Mouse (Mus musculus): ENCODE measurements around the gene Slc2a10. TPM values are rescaled to one million over a fixed set of nuclear protein-coding genes. Genes with fewer than 3 reads are reported as not detected.
"Not testable (repeated sequence)": the region's sequence is repeated elsewhere in the genome, so short reads cannot be mapped to it uniquely, and the experiment has no call there.

Slc2a10 gene
- total RNA-seq, 2 experiments from 2014 or later: 1.2 TPM

DNA sequence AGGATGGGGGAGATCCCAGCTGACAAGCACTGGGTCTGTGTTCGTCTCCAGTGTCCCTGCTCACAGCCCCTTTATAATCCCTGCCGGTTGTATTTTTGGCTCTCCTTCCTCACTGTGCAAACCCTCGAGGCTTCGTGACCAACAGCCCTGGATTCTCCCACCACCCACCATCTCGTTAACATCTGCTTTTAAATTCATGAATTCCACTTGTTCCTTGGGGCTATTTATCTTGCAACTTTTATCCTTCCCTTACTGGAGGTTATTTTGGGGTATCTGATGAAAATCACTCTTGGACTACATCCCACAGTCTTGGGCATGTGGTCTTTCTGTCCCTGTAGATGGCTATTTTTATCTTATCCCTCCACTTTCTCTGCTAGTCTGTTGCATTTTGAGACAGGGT is 6.9 kb downstream of the Slc2a10 start:
- intact Hi-C loops (cut with DNase I): no loop called here
- Histone ChIP-seq H3K4me3 (no peak overlapping the region), H3K27ac (peak overlapping the region; percentile 81)
- DNase-seq (ENCODE audit: extremely low spot score in 1 of 2, low spot score in 2 of 2): no peak
- TF ChIP-seq CTCF (IDR thresholded peaks at IDR 0.05): no peak

DNA sequence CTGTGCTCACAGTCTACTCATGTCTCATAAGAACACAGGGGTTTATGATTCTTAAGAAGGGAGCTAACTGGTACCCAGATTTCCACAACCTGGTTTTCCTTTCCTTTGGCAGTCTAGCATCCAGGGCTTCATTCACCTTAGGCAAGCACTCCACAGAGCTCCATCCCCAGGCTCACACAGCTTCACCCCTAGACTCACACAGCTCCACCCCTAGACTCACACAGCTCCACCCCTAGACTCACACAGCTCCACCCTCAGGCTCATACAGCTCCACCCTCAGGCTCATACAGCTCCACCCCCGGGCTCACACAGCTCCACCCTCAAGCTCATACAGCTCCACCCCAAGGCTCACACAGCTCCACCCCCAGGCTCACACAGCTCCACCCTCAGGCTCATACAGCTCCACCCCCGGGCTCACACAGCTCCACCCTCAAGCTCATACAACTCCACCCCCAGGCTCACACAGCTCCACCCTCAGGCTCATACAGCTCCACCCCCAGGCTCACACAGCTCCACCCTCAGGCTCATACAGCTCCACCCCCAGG is 7.4 kb downstream of the Slc2a10 start:
- H3K4me3 ChIP-seq; intact Hi-C loops (cut with DNase I); DNase-seq (ENCODE audit: extremely low spot score in 1 of 2, low spot score in 2 of 2): not testable (repeated sequence)
- peak overlapping the region; percentile 81 for H3K27ac ChIP-seq

DNA sequence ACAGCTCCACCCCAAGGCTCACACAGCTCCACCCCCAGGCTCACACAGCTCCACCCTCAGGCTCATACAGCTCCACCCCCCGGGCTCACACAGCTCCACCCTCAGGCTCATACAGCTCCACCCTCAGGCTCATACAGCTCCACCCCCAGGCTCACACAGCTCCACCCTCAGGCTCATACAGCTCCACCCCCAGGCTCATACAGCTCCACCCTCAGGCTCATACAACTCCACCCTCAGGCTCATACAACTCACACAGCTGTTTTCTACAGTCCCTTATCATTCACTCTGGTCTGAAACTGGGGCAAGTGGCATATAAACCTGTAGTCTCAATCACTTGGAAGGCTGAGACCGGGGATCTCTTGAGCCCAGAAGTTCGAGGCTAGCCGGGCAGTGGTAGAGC is 7.9 kb downstream of the Slc2a10 start:
- 0 out of 2 replicates have a peak overlapping the region, but pooled peaks have one; percentile 15 for H3K27ac ChIP-seq
- DNase-seq (ENCODE audit: extremely low spot score in 1 of 2, low spot score in 2 of 2); H3K4me3 ChIP-seq; intact Hi-C loops (cut with DNase I): not testable (repeated sequence)

DNA sequence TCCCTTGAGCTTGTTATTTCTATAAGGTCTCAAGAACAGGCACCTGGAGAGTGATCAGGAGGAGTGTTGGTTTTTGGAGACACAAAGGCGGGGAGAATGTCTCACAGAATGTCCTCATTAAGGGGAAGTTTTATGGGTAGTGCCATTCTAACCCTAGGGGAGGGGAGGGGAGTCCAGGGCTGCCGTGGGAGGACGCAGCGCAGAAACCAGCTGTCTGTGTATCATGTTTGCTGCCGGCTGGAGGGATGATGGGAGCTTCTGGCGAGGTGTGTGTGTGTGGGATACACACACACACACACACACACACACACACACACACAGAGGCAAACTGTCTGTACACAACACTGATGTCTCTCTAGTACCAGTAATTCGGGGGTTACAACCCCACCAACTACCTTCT is 8.8 kb downstream of the Slc2a10 start:
- Histone ChIP-seq H3K4me3 (no peak overlapping the region), H3K27ac (peak overlapping the region; percentile 15; the same call in 1 of the 2 replicates)
- intact Hi-C loops (cut with DNase I): no loop called here
- TF ChIP-seq CTCF (IDR thresholded peaks at IDR 0.05): no peak
- DNase-seq (ENCODE audit: extremely low spot score in 1 of 2, low spot score in 2 of 2): no peak

DNA sequence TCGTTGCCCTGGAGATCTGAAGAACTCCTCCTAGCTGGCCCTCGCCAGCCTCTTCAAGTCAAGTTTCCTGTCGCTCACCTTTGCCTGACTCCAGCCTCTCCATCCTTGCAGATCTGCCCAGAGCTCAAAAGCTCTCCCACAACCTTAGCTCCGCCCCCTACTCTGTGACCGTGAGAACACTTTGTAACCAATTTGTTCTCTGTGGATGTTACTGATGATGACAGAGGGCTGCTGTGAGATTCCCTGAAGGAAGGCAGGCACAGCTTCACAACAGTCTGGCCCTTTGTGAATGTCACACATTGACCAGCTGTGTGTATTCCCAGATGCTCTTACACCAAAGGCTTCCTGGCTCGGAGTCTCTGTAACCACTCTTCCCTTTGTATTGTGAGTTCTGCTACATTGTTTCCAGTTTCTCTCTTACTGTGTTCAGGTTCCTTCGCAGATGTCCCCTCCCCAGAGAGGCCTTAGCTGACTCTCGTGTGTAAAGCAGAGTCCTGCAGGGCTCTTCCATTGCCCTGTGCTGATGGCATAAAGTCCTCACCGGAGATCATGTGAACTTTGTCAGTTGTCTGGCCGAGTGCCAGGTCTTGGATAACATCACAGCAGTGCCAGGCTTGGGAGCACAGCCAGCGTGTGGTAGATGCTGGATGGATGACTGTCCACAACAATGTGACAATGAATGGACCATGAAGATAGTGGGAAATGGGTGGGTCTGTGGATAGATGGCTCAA is 9.4 kb downstream of the Slc2a10 start:
- no peak for TF ChIP-seq CTCF (IDR thresholded peaks at IDR 0.05)
- Histone ChIP-seq H3K27ac (no peak overlapping the region; the same call in 1 of the 2 replicates), H3K4me3 (no peak overlapping the region)
- DNase-seq (ENCODE audit: extremely low spot score in 1 of 2, low spot score in 2 of 2): no peak
- intact Hi-C loops (cut with DNase I): no loop called here

DNA sequence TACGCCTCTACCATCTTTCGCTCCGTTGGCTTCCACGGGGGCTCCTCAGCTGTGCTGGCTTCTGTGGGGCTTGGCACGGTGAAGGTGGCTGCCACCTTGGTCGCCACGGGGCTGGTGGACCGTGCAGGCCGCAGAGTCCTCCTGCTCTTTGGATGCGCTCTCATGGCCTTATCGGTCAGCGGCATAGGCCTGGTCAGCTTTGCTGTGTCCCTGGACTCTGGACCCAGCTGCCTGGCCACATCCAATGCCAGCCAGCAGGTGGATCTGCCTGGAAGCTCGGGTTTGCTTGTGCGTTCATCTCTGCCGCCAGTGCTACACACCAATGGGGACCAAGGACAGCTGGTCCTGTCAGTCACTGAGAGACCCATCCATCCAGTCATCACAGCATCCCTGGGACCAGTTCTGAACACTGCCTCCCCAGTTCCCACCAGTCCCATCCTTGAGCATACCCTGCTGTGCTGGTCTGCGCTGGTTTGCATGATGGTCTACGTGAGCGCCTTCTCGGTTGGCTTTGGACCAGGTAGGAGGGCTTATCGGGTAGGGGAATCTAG is 11.7 kb downstream of the Slc2a10 start:
- H3K27ac ChIP-seq: no peak overlapping the region
- no peak for DNase-seq (ENCODE audit: extremely low spot score in 1 of 2, low spot score in 2 of 2)
- H3K4me3 ChIP-seq: no peak overlapping the region
- no peak for TF ChIP-seq CTCF (IDR thresholded peaks at IDR 0.05)
- intact Hi-C loops (cut with DNase I): no loop called here

DNA sequence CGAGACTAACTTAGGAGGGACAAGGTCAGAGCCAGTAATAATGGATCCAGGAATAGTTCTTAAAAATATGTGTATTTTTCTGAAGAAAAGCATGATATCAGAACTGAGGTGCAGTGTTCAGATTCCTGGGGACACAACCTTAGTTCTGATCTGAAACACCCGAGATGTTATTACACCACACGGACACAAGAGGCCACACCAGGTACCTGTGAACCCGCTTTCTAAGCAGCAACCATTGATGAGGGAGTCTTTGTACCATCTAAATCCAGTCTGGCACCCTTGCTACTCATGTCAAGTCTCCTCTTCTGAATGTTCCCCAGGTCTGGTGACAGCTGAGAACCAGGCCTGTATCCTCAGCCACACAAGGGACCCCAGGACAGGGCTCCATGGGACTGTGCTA is 22.0 kb downstream of the Slc2a10 start:
- H3K4me3 ChIP-seq: no peak overlapping the region
- peak; percentile 54 for TF ChIP-seq CTCF (IDR thresholded peaks at IDR 0.05)
- intact Hi-C loops (cut with DNase I): loop anchor here (5.0 kb wide), 2 partner anchors 397 to 522 kb away; no protein-coding TSS in a partner anchor
- no peak for DNase-seq (ENCODE audit: extremely low spot score in 1 of 2, low spot score in 2 of 2)
- no peak overlapping the region for H3K27ac ChIP-seq

DNA sequence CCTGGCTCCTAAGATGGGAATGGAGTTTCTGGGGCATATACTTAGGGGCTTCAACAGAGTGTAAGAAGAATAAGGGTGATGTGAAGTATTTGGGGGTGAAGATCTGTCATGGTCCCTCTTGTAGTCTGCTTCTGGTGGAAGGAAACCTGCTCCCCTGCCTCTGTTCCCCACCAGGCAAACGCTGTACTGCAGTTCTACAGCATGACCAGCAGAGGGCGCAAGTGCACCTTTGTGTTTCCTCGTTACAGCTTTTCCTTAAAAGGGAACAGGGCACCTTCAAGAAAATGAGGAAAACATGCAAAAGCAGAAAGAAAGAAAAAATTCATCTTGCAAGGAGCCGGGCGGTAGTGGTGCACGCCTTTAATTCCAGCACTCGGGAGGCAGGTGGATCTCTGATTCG is 25.5 kb downstream of the Slc2a10 start:
- Histone ChIP-seq H3K4me3 (no peak overlapping the region), H3K27ac (no peak overlapping the region)
- intact Hi-C loops (cut with DNase I): loop anchor here (1.0 to 5.0 kb wide), 3 partner anchors 222 to 518 kb away; no protein-coding TSS in a partner anchor
- TF ChIP-seq CTCF (IDR thresholded peaks at IDR 0.05): peak; percentile 99
- DNase-seq (ENCODE audit: extremely low spot score in 1 of 2, low spot score in 2 of 2): peak; percentile 56 to 76

DNA sequence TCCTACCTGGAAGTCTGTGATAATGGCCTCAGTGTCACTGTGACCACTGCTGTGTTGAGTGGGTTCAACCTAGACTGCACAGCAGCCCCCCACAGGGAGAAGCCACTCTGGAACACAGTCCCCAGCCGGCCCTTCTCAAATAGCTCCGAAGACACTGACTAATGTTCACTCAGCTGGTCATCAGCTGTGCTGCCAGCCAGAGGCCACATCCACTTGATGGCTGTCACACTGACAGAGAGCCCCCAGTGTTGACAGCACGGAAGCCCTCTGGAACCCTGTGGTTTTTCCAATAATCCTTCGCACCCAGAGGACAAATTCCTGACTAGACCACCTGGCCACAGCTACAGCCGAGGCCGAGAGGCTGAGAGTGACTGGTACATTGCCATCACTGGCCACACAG is 30.2 kb downstream of the Slc2a10 start:
- Histone ChIP-seq H3K4me3 (no peak overlapping the region), H3K27ac (no peak overlapping the region)
- intact Hi-C loops (cut with DNase I): no loop called here
- no peak for DNase-seq (ENCODE audit: extremely low spot score in 1 of 2, low spot score in 2 of 2)
- TF ChIP-seq CTCF (IDR thresholded peaks at IDR 0.05): no peak

DNA sequence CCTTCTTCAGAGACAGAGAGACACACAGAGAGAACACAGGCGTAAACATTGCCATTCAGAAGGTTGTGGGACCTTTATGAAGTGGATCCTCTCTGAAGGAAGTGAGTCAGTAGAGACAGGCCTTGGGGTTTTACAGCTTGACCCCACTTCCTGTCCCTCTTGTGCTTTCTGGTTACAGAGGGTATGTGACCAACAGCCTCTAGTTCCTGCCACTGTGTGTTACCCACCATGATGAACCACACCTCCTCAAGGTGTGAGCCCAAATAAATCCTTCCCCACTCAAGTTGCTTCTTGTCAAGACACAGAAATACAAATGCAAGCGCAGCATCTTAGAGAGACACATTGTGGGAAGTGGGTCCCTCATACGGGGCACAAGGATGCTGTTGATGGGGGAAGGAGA is 37.4 kb downstream of the Slc2a10 start:
- DNase-seq (ENCODE audit: extremely low spot score in 1 of 2, low spot score in 2 of 2): no peak
- TF ChIP-seq CTCF (IDR thresholded peaks at IDR 0.05): no peak
- intact Hi-C loops (cut with DNase I): loop anchor here (10.0 kb wide), 1 partner anchor 414 kb away; no protein-coding TSS in a partner anchor

DNA sequence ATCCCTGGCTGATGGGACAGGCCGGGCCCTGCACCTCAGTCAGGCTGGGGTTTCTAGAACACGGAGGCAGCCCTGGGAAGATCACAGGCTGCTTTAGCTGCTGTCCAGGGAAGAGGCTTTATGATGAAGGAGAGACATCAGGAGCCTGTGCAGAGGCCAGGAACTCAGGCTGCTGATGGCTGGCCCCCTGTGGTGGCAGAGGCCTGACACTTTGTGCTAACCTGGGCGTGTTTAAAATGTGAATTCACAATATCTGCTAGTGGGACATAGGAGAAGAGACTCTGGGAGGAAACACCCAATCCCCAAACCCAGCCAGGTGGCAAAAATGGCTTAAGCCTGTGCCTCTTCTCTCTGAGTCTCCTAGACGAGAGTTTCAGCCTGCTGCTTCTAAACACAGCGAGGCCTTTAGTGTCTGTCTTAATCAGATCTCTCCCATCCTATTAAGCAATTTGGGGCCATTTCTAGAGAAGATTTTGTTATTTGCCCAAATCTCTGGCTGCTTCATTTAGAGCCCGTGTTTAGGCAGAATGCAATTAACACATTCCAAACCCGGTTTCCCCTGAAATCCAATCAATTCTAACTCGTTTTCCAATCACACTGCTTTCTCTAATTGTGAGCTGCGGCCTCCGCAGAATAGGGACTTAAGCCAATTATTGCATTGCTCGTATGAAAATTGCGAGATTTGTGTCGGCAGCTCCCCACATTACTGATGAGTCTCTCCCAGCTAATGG is 39.5 kb downstream of the Slc2a10 start:
- no peak for TF ChIP-seq CTCF (IDR thresholded peaks at IDR 0.05)
- Histone ChIP-seq H3K4me3 (no peak overlapping the region), H3K27ac (no peak overlapping the region)
- DNase-seq (ENCODE audit: extremely low spot score in 1 of 2, low spot score in 2 of 2): no peak
- intact Hi-C loops (cut with DNase I): loop anchor here (10.0 kb wide), 1 partner anchor 412 kb away; no protein-coding TSS in a partner anchor

More for the DNA sequence above, 37.4 kb downstream of the Slc2a10 start:
- H3K4me3 ChIP-seq: no peak overlapping the region
- no peak overlapping the region for H3K27ac ChIP-seq

DNA sequence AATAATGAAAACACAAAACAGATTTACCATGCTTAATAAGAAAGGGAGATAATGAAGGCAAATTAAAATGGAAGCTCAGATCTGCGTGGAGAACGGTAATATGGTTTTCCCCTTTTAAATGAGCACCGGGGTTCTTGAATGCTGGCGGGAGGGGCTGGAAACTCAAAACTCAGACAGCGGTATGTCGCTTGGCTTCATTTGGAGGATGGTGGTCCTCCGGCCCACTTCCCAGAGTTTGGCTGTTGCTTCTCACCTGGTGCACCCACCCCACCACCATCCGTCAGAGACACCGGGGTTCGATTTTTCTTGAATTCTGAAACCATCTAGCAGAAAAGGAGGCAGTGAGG is 40.1 kb downstream of the Slc2a10 start:
- intact Hi-C loops (cut with DNase I): loop anchor here (10.0 kb wide), 1 partner anchor 411 kb away; no protein-coding TSS in a partner anchor
- no peak for TF ChIP-seq CTCF (IDR thresholded peaks at IDR 0.05)
- Histone ChIP-seq H3K27ac (no peak overlapping the region), H3K4me3 (no peak overlapping the region)
- no peak for DNase-seq (ENCODE audit: extremely low spot score in 1 of 2, low spot score in 2 of 2)

All from left cerebral cortex, adult 2 months (tissue).